Mouse (Mus musculus) CH12.LX (cell line): ENCODE measurements at regions not wholly inside any gene's neighbourhood (a gene's known extent, or its start where the extent isn't known, plus 50 kb on each side); places are given as distances from the start of the nearest gene placed in this dataset.

Experiments used
- EP300 ChIP-seq: IDR thresholded peaks from 2 replicates; pipeline ENCODE4 v1.6.1; 2011; ENCODE audit warnings: low read length, improper control_type of control experiment
- MAX ChIP-seq: IDR thresholded peaks from 2 replicates; pipeline ENCODE4 v1.6.1; 2011; ENCODE audit warnings: low read length, improper control_type of control experiment
- RAD21 ChIP-seq: IDR thresholded peaks from 2 replicates; pipeline ENCODE4 v1.6.1; 2011; ENCODE audit warnings: low read depth, mild to moderate bottlenecking, low read length, improper control_type of control experiment, moderate library complexity

- no peak for TF ChIP-seq EP300
- TF ChIP-seq MAX = no peak
- TF ChIP-seq RAD21 = no peak
These were observed 276.0 kb downstream of the Cetn3 start for GRCm38 (mm10) chr13:82058872-82059271.
